Mouse (Mus musculus) embryonic facial prominence, embryonic 14.5 days (tissue): ENCODE measurements around the gene Zfp523. TPM values are rescaled to one million over a fixed set of nuclear protein-coding genes. Genes with fewer than 3 reads are reported as not detected.

ENCODE experiments used
- ATAC-seq: fragments of 200-750 bp; cut with Nextera tagmentation; 2 replicates; pipeline ENCODE4 v1.8.0; 2017; ENCODE audit warnings: low read depth, moderate number of reproducible peaks, moderate TSS enrichment
- DNase-seq: peaks from one replicate; pipeline ENCODE4 v3.0.0-alpha.2; 2015; ENCODE audit warnings: low spot score
- H3K27ac ChIP-seq: fragments of 300-500 bp; sonication (generic); replicated peaks from 2 replicates; pipeline ENCODE4 v1.5.1; 2014; ENCODE audit warnings: low read depth, mild to moderate bottlenecking, low read length, moderate library complexity
- H3K27me3 ChIP-seq: fragments of 300-500 bp; sonication (generic); replicated peaks from 2 replicates; pipeline ENCODE4 v1.6.1; 2014; ENCODE audit warnings: low read length; ENCODE audit not compliant: control insufficient read depth, insufficient read depth
- H3K36me3 ChIP-seq: fragments of 300-500 bp; sonication (generic); 2 replicates; pipeline ENCODE4 v1.6.1; 2014; ENCODE audit warnings: low read length, mixed read lengths; ENCODE audit not compliant: control insufficient read depth, insufficient read depth
- H3K4me1 ChIP-seq: fragments of 300-500 bp; sonication (generic); 2 replicates; pipeline ENCODE4 v1.6.1; 2014; ENCODE audit warnings: antibody characterized with exemption, low read length; ENCODE audit not compliant: control insufficient read depth, insufficient read depth
- H3K4me2 ChIP-seq: fragments of 300-500 bp; sonication (generic); 2 replicates; pipeline ENCODE4 v1.6.1; 2014; ENCODE audit warnings: low read depth, mild to moderate bottlenecking, low read length, moderate library complexity, mixed read lengths
- H3K4me3 ChIP-seq: fragments of 300-500 bp; sonication (generic); 2 replicates; pipeline ENCODE4 v1.5.1; 2014; ENCODE audit warnings: low read depth, mild to moderate bottlenecking, low read length
- H3K9ac ChIP-seq: fragments of 300-500 bp; sonication (generic); 2 replicates; pipeline ENCODE4 v1.6.1; 2014; ENCODE audit warnings: low read depth, mild to moderate bottlenecking, low read length, moderate library complexity, mixed read lengths
- H3K9me3 ChIP-seq: fragments of 300-500 bp; sonication (generic); 2 replicates; pipeline ENCODE4 v1.6.1; 2016; ENCODE audit warnings: low read length; ENCODE audit not compliant: control insufficient read depth
- WGBS: fragments of 180-500 bp; shearing (Covaris S2); extraction: QIAGEN DNeasy Blood & Tissue Kit; methylation state at CpG from one replicate; pipeline ENCODE4 v1.1.7; 2014; 5-methylcytosine and 5-hydroxymethylcytosine counted together
- polyA plus RNA-seq: library from polyadenylated mRNA; unstranded; fragments of >200 nt; fragmentation: Nextera tagmentation; extraction: Ambion mirVana; gene quantifications from 2 replicates; pipeline ENCODE4 v1.2.1, GENCODE M21; 2014

Gene Zfp523
- polyA plus RNA-seq, 1 experiment from 2014 or later = 30.6 TPM

DNA sequence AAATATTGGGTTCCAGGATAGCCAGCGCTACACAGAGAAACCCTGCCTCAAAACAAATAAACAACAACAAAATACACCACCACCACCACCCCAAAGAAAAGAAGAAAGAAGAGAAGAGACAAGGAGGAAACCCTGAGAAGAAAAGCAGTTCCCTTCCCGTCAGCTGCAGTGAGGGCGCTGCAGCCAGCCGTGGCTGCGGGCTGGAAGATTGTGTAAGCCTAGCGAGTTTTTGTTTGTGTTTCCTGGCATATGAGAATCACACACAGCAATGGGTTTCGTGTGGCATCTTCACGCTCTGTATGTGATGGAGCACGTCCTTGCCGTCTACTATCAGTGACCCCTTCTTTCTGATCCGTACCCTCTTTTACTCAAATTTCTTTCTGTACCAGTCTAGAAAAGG lies 69.7 kb downstream of the Zfp523 start:
- ATAC-seq (no peak), DNase-seq (no peak)
- peaks cover 30% of the 10 kb centered on the region for H3K4me1 ChIP-seq
- no peaks in the 10 kb centered on the region for H3K9me3 ChIP-seq
- 0 out of 2 replicates have a peak overlapping the region, but pooled peaks have one; percentile 17 for H3K9ac ChIP-seq
- H3K27ac ChIP-seq = peak overlapping the region; percentile 53
- no peak overlapping the region for H3K4me2 ChIP-seq
- H3K36me3 ChIP-seq = peaks cover 18% of the 10 kb centered on the region; the same call in 1 of the 2 replicates
- H3K4me3 ChIP-seq = no peak overlapping the region
- WGBS = 53% methylated on average over 11 of the region's 11 CpGs
- H3K27me3 ChIP-seq = no peaks in the 10 kb centered on the region

DNA sequence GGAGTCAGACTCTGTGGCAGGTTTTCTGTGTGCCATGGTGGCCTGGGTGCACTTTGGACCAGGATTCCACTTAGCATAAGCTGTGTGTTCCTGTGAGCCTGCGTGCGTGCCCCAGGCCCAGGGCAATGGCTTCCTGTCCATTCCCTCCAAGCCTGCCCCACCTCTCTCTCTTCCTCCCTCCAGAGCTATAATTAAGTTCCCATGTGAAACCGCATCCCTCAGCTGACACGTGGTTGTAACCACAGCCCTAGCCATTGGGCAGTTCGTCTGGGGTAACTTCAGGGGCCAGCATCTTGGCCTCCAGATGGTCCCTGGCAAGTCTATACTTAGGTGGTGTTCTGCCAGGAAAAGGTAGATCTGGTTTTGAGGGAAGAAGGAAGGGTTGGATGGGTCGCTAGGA lies 70.7 kb downstream of the Zfp523 start:
- ATAC-seq = peak; percentile 72
- H3K36me3 ChIP-seq = peaks cover 20% of the 10 kb centered on the region; the same call in 1 of the 2 replicates
- DNase-seq = peak; percentile 82
- H3K4me3 ChIP-seq = no peak overlapping the region
- peaks cover 30% of the 10 kb centered on the region for H3K4me1 ChIP-seq
- 21% methylated on average over 6 of the region's 6 CpGs for WGBS
- H3K27ac ChIP-seq = peak overlapping the region; percentile 53
- H3K4me2 ChIP-seq = 0 out of 2 replicates have a peak overlapping the region, but pooled peaks have one; percentile 1
- H3K9ac ChIP-seq = peak overlapping the region; percentile 17; the same call in 1 of the 2 replicates
- no peaks in the 10 kb centered on the region for H3K27me3 ChIP-seq
- H3K9me3 ChIP-seq = no peaks in the 10 kb centered on the region

DNA sequence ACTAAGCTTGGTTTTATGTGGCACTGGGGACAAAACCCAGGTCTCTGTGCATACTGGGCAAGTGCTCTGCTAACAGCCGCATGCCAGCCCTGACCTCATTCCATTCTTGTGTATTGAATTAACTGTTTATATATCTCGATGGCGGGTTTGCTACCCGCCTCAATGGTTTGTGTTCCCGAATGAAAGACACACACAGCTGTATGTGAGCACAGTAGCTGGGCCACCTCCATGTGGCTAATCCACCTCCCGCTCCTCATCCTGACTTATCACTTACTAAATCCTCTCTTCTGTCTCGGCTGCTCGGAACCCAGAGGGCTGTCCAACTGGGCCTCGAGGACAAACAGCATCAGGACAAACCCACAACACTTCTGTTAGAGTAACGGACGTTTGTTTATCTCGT lies 72.1 kb downstream of the Zfp523 start:
- H3K36me3 ChIP-seq = 0 out of 2 replicates have a peak, but pooled peaks cover 10% of the 10 kb centered on the region

DNA sequence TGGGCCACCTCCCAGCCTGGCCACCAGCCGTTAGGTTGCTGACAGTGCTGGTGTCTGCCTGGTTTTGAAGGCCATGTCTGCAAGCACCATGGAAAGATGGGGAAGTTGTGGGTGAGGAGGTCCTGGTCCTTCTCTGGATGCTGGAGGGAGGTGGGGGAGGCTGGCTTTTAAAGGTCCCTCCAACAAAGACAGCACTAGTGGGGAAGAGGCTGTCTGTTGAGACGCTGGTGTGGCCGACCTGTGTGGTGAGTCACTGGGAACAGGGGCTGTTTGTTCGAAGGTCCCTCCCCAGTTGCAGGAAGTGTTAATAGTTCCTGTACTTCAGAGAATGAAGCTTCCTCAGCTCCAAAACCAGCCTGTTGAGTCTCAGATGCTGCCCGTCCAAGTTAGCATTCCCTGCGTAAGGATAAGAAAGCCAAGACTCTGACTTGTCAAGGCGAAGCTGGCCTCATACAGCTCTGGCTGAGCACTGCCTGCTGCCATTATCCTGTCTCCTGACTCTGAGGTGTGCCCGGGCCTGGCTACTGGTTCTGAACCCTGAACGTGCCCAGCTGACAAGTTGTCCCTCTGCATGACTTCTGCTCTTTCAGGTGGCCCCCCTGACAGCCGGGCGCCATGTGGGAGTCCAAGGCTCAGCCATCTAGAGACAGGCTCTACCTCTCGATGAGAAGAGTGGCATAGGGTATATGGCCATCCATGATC lies 74.8 kb downstream of the Zfp523 start:
- DNase-seq (no peak), ATAC-seq (no peak)
- no peak overlapping the region for H3K4me2 ChIP-seq
- peaks cover 33% of the 10 kb centered on the region for H3K4me1 ChIP-seq
- 0 out of 2 replicates have a peak, but pooled peaks cover 10% of the 10 kb centered on the region for H3K36me3 ChIP-seq
- no peak overlapping the region for H3K4me3 ChIP-seq
- no peak overlapping the region for H3K9ac ChIP-seq
- no peaks in the 10 kb centered on the region for H3K9me3 ChIP-seq
- 76% methylated on average over 12 of the region's 12 CpGs for WGBS
- no peaks in the 10 kb centered on the region for H3K27me3 ChIP-seq
- 0 out of 2 replicates have a peak overlapping the region, but pooled peaks have one; percentile 21 for H3K27ac ChIP-seq

More for the DNA sequence above, 72.1 kb downstream of the Zfp523 start:
- no peak overlapping the region for H3K27ac ChIP-seq
- no peak overlapping the region for H3K9ac ChIP-seq
- no peak for DNase-seq
- H3K27me3 ChIP-seq = no peaks in the 10 kb centered on the region
- H3K4me1 ChIP-seq = peaks cover 30% of the 10 kb centered on the region
- no peak for ATAC-seq
- 77% methylated on average over 12 of the region's 12 CpGs for WGBS
- H3K4me2 ChIP-seq = no peak overlapping the region
- no peaks in the 10 kb centered on the region for H3K9me3 ChIP-seq
- no peak overlapping the region for H3K4me3 ChIP-seq

DNA sequence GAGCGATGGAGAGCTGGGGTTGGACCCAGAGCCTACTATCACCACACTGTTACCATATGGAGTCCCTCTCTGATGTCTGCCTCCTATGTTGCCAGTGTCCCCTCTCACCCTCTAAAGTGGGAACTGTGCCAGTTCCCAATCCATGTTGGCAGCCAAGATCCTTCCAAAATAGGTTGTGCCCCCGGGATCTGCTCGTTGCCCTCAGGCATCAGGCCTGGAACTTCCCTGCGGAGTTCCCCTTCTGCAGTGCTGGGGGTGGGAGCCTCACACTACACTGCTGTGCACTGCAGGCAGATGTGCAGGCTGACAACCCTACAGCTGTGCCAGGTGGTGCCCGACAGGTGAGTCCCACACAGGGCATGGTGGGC lies 75.3 kb downstream of the Zfp523 start:
- Histone ChIP-seq H3K27me3 (no peaks in the 10 kb centered on the region), H3K4me3 (no peak overlapping the region), H3K4me1 (peaks cover 33% of the 10 kb centered on the region), H3K4me2 (no peak overlapping the region), H3K9me3 (no peaks in the 10 kb centered on the region), H3K27ac (0 out of 2 replicates have a peak overlapping the region, but pooled peaks have one; percentile 21), H3K36me3 (0 out of 2 replicates have a peak, but pooled peaks cover 10% of the 10 kb centered on the region), H3K9ac (no peak overlapping the region)
- ATAC-seq (no peak), DNase-seq (no peak)
- WGBS = 70% methylated on average over 5 of the region's 5 CpGs

DNA sequence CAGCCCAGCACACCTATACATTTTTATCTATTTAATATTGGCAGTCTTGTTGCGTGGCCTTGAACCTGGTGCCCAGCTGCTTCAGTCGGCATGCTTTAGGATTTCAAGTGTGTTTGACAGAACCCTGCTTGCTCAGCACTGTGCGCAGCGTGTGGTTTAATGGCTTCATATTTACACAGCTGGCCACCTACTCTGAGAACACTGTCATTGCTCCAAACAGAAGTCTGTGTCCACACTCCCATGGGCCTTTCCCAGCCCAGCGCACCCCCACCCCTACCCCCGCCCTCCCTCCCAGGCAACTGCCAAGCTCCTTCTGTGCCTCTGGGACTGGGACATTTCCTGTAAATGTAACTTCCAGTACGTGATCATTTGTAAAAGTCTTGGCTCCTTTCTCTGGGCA lies 76.3 kb downstream of the Zfp523 start:
- DNase-seq = no peak

DNA sequence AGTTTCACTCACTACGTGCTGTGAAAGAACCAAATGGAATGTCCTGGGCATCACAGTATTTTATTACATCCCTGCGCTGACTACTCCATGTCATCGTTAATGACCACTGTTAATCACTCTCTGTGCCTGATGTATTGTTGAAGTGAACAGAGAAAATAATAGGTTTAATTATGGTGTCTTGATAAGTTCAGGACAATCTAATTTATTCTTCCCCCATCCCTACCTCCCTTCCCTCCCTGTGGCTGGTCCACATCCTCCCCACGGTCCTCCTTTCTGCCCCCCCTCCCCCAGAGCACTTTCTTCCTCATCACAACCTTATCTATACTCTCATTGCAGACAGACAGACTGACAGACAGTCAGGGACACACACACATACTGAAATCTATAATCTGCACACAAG lies 77.9 kb downstream of the Zfp523 start:
- DNase-seq = no peak
- Histone ChIP-seq H3K27ac (no peak overlapping the region), H3K27me3 (no peaks in the 10 kb centered on the region), H3K4me1 (peaks cover 32% of the 10 kb centered on the region), H3K9ac (no peak overlapping the region), H3K4me2 (no peak overlapping the region), H3K9me3 (no peaks in the 10 kb centered on the region), H3K4me3 (no peak overlapping the region), H3K36me3 (0 out of 2 replicates have a peak, but pooled peaks cover 10% of the 10 kb centered on the region)
- WGBS = 56% methylated on average over 4 of the region's 4 CpGs
- no peak for ATAC-seq

More for the DNA sequence above, 76.3 kb downstream of the Zfp523 start:
- H3K27me3 ChIP-seq = no peaks in the 10 kb centered on the region
- H3K4me2 ChIP-seq = no peak overlapping the region
- peaks cover 32% of the 10 kb centered on the region for H3K4me1 ChIP-seq
- H3K36me3 ChIP-seq = 0 out of 2 replicates have a peak, but pooled peaks cover 10% of the 10 kb centered on the region
- no peak overlapping the region for H3K9ac ChIP-seq
- no peaks in the 10 kb centered on the region for H3K9me3 ChIP-seq
- no peak for ATAC-seq
- H3K4me3 ChIP-seq = no peak overlapping the region
- 53% methylated on average over 7 of the region's 7 CpGs for WGBS
- H3K27ac ChIP-seq = no peak overlapping the region
